Mouse (Mus musculus) liver, adult (tissue): ENCODE results near the gene AY358078.

Source experiments
- GATA4 ChIP-seq: IDR thresholded peaks from 2 replicates; pipeline ENCODE4 v1.6.1; 2014; ENCODE audit warnings: mild to moderate bottlenecking, low read length; ENCODE audit not compliant: insufficient replicate concordance

Gene AY358078

GRCm38 (mm10) chr14:51799746-51800145, at the start of gene AY358078:
TSS of gene AY358078 (plus strand) at chr14:51800046.
- TF ChIP-seq GATA4 = no peak

- no peak for TF ChIP-seq GATA4
These were observed 43.9 kb upstream of the AY358078 start for GRCm38 (mm10) chr14:51755944-51756343.

- TF ChIP-seq GATA4 = no peak
These were observed 26.4 kb upstream of the AY358078 start, which contains the start of gene Ang4 for GRCm38 (mm10) chr14:51773490-51773889. TSS of gene Ang4 (minus strand) at chr14:51773590.

GRCm38 (mm10) chr14:51777791-51778190, 22.1 kb upstream of the AY358078 start:
- TF ChIP-seq GATA4 = no peak

- TF ChIP-seq GATA4 = no peak
These were observed 20.9 kb upstream of the AY358078 start for GRCm38 (mm10) chr14:51778865-51779481.

- TF ChIP-seq GATA4 = no peak
These were observed 13.5 kb upstream of the AY358078 start for GRCm38 (mm10) chr14:51786335-51786734.

GRCm38 (mm10) chr14:51787061-51787460, 12.8 kb upstream of the AY358078 start:
- no peak for TF ChIP-seq GATA4

- TF ChIP-seq GATA4 = no peak
These were observed 10.7 kb upstream of the AY358078 start for GRCm38 (mm10) chr14:51789196-51789595.

GRCm38 (mm10) chr14:51794106-51794505, 5.7 kb upstream of the AY358078 start:
- TF ChIP-seq GATA4 = no peak

GRCm38 (mm10) chr14:51826625-51827024, 26.8 kb downstream of the AY358078 start:
- no peak for TF ChIP-seq GATA4

GRCm38 (mm10) chr14:51829188-51829587, 29.3 kb downstream of the AY358078 start:
- TF ChIP-seq GATA4 = no peak

GRCm38 (mm10) chr14:51842250-51842649, 42.4 kb downstream of the AY358078 start:
- no peak for TF ChIP-seq GATA4

- TF ChIP-seq GATA4 = no peak
These were observed 42.9 kb downstream of the AY358078 start for GRCm38 (mm10) chr14:51842781-51843180.

- TF ChIP-seq GATA4 = no peak
These were observed 44.0 kb downstream of the AY358078 start for GRCm38 (mm10) chr14:51843882-51844281.

- TF ChIP-seq GATA4 = no peak
These were observed 46.7 kb downstream of the AY358078 start for GRCm38 (mm10) chr14:51846566-51846965.

- no peak for TF ChIP-seq GATA4
These were observed 53.6 kb downstream of the AY358078 start, which contains the start of gene Ear6 for GRCm38 (mm10) chr14:51853399-51853798. TSS of gene Ear6 (plus strand) at chr14:51853699.

- TF ChIP-seq GATA4 = no peak
These were observed 70.9 kb downstream of the AY358078 start for GRCm38 (mm10) chr14:51870756-51871155.
